In genomic region chr8:61660961-61661360, GRCm38 (mm10) we compare ENCODE assay signal across 26 mouse cellular contexts.
"Had no signal": no experiment of that assay in that cellular context is flagged by ENCODE, and none has a peak within 500 bp of the region (broad histone marks: within the 10 kb centered on the region; RNA-seq: fewer than 3 reads in every experiment).

No protein-coding gene starts in this region.

- H3K4me3 ChIP-seq: gastrocnemius, adult 2 months; heart, embryonic 10.5 days; heart, embryonic 12.5 days; hindbrain, embryonic 10.5 days; hindbrain, embryonic 12.5 days; intestine, embryonic 15.5 days; layer of hippocampus, adult 2 months; left cerebral cortex, adult 2 months; limb, embryonic 10.5 days; limb, embryonic 12.5 days; liver, embryonic 13.5 days had no signal

- H3K4me1 ChIP-seq: intestine, embryonic 15.5 days; liver, embryonic 13.5 days had no signal

- H3K4me2 ChIP-seq: heart, embryonic 12.5 days; hindbrain, embryonic 12.5 days; hindbrain, embryonic 14.5 days; intestine, embryonic 15.5 days; limb, embryonic 12.5 days; liver, embryonic 11.5 days; liver, embryonic 13.5 days had no signal

- H3K9me3 ChIP-seq: heart, embryonic 10.5 days; heart, embryonic 12.5 days; hindbrain, embryonic 10.5 days; hindbrain, embryonic 12.5 days; intestine, embryonic 15.5 days; limb, embryonic 10.5 days; limb, embryonic 12.5 days; liver, embryonic 13.5 days had no signal

- ATAC-seq: hindbrain, embryonic 16.5 days; inflammation-experienced regulatory T-cells, adult 6 months; intestine, embryonic 15.5 days; intestine, postnatal 0 days had no signal

- H3K27me3 ChIP-seq: heart, embryonic 12.5 days; hindbrain, embryonic 12.5 days; intestine, embryonic 15.5 days; limb, embryonic 12.5 days; liver, embryonic 13.5 days had no signal

- H3K27ac ChIP-seq: gastrocnemius, adult 2 months; heart, embryonic 10.5 days; hindbrain, embryonic 10.5 days; hindbrain, embryonic 12.5 days; hindbrain, embryonic 14.5 days; intestine, embryonic 15.5 days; layer of hippocampus, adult 2 months; left cerebral cortex, adult 2 months; limb, embryonic 10.5 days; limb, embryonic 12.5 days; liver, embryonic 13.5 days had no signal

- DNase-seq: gastrocnemius, adult 2 months; gastrocnemius, postnatal 10 days; gastrocnemius, postnatal 25 days; heart, postnatal 10 days; heart, postnatal 4 days; kidney, adult 18-20 months; kidney, adult 8-10 months; kidney, postnatal 10 days; kidney, postnatal 25 days; kidney, postnatal 4 days; liver; liver, embryonic 13.5 days had no signal

- H3K36me3 ChIP-seq: hindbrain, embryonic 12.5 days; intestine, embryonic 15.5 days; liver, embryonic 13.5 days had no signal

- H3K9ac ChIP-seq: heart, embryonic 12.5 days; hindbrain, embryonic 12.5 days; hindbrain, embryonic 14.5 days; intestine, embryonic 15.5 days; limb, embryonic 12.5 days; liver, embryonic 13.5 days had no signal
